Mouse (Mus musculus): Measurements from ENCODE around the gene Olfr51.
A peak's percentile ranks its signal among the peaks of the same experiment; 100 is the strongest.
"Not testable (repeated sequence)": the region's sequence is repeated elsewhere in the genome, so short reads cannot be mapped to it uniquely, and the experiment has no call there.

Gene Olfr51

DNA sequence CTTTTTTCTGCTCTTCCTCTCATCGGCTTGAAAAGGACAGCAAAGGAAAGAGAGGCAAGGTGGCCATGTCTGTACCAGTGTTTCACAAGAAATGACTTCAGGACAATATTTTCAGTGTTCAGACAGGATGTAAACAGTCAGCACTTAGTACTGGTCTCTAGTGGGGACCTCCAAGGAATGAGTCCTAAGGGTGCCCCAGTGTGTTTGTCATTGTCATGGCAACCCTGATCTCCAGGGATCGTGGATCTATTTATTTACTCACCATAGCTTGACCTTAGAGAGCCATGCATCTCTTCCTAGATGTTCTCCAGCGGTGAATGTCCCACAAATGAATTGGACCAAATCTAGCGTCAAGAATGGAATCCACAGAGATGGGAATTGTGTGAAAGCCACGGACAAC is at the start of gene Olfr51:
Gene Olfr51, plus strand, starts transcription at position 301 of the 400 bp plus-strand sequence.
- no peak for DNase-seq

DNA sequence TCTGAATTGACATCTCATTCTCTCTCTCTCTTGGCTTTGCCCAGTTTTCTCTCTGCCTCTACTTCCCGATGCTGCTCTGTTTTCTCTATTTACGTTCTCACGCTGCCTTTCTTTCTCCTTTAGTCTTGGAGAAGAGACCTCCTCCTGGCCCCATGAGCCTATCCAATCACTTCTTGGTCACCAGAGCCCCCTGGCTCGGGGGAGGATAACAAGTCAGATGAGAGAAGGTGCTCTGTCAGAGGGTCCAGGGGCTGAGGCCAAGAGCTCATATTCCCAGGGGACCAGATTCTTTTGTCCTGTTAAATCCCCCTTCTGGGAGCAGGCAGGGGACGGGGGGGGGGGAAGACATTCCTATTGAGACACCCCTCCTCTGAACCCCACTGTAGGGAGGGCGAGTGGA is 49.7 kb upstream of the Olfr51 start, which contains the start of gene Prop1:
Gene Prop1, minus strand, starts transcription at position 101 of the 400 bp plus-strand sequence.
- DNase-seq, result no peak

DNA sequence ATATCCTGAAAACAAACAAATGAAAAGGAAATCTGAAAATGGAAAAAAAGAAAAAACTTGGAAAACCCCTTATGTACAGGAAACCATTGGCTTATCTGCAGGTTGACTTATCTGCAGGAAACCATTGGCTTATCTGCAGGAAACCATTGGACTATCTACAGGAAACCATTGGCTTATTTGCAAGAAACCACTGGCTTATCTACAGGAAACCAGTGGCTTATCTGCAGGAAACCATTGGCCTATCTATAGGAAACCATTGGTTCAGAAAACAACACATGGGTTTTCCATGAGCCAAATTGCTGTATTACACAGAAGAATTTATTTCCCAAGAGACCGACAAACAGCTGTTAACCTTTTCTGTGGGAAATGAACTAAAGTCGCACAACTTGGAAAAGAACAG is 38.5 kb upstream of the Olfr51 start:
- peak; percentile 26 for DNase-seq

DNA sequence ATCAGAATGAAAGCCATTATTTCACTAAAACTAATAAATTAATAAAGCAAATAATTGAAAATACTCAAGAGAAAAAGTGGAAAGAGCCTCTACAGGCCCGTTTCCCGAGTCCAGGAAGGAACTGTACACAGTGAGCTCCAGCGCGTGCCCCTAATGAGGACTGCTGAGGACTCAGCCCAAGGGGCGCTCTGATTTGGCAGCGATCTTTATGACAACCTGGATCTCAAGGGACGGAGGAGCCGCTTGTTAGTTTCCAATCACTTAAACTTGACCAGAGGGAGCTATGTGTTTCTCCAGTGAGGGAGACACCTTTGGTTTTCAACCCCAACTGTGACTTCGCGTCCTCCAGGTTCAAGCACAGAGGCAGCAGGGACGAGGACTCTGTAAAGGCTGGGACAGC is 37.2 kb upstream of the Olfr51 start, which contains the start of gene Olfr1378:
Gene Olfr1378, plus strand, starts transcription at position 301 of the 400 bp plus-strand sequence.
- DNase-seq, result no peak

DNA sequence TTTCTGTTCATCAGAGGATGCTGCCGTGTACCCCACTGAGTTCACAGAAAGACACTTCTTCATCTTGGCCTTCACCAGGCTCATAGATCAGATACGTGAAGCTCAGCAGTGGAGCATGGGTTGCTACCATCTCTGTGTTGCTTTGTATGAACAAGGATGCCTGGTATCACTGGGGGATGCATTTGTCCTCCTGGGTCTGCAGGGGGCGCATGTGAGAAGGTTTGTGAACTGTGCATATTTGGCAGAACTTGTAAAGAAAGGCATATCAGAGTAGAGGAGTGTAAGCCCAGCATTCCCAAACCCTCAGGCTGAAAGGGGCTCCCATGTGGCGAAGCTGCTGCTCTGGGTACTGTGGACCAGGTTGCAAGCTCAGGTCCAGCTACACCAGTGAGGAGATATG is 26.2 kb upstream of the Olfr51 start:
- no peak for DNase-seq

DNA sequence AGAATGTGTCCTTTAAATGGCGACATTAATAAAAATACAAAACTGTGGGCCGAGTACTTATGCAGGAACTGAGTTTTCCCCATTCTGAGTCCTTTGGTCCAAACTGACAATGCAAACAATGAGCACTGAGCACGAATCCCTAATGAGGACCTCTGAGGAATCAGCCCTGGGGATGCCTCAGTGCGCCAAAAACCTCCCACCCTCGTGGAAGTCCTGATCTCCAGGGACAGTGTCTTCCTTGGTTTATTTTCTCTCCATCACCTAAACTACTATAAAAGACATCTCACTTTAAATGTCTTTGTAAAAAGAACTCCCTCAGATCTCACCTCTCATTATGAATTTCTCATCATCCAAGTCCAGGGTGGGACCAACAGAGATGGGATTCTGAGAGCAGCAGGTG is 21.7 kb upstream of the Olfr51 start, which contains the start of gene Olfr1377:
Gene Olfr1377, plus strand, starts transcription at position 301 of the 400 bp plus-strand sequence.
- no peak for DNase-seq

DNA sequence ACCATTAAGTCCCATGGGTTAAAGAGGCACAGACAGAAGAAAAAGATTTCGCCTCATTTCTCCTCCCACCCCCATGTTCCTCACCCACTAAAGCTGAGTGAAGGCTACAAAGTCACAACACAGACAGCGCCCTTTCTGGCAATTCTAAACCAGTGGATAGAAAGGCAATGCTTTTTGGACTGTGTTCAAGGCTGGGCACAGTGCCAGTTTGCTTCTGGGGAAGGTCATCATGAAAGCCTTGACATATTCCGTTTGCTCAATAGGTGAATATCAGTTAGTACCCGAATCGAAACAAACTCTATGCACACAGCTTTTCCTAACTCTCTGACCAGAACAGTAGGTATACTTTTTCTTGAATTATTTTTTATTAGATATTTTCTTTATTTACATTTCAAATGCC is 8.4 kb downstream of the Olfr51 start:
- DNase-seq, result peak; percentile 63

DNA sequence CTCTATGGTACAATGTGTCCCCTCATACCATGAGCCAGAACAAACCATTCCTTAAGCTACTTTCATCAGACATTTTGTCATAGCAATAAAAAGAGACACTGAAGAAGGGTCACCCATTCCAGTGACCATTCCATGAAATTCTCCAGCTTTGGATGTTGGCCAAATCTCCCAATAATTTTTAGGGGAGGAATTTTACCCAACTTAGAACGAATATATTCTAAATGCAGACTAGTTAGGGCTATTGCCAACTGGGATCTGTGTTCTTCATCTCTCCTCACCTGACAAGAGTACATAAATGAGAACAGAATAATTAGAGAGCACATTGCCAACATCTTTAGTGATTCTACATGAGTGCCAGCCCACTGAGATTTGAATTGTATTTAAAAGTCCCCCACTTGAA is 10.5 kb downstream of the Olfr51 start, which contains the start of gene Olfr54:
Gene Olfr54, plus strand, starts transcription at position 301 of the 400 bp plus-strand sequence.
- DNase-seq, result no peak

DNA sequence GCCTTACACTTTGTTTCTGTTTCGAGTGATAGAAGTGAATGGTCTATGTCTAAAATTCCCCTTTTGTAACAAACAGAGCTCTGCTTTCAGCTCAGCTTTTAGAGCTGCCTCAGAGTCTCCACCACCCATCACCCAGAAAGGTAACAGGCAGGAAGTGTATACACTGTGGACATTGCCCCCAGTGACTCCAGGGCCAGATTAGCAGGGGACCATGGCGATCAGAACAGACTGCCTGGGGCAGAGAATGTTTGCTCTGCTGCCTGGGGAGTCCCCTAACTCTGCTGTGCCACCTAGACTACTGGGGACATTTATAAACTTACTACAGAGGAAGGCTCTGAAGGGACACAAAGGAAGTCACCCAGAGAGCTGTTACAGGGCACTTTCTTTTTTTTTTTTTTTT is 12.9 kb downstream of the Olfr51 start:
- no peak for DNase-seq

DNA sequence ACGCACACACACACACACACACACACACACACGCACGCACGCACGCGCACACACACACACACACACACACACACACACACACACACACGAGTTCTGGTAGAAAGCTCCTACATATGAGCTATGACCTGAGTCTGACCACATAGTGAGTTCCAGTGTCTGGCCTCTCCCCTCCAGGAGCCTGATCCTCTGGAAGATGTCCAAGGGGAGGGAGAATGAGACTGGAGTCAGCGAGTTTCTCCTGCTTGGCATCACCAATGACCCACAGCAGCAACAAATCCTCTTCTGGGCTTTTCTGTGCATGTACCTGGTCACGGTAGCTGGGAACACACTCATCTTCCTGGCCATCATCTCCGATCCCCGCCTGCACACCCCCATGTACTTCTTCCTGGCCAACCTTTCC is 23.4 kb downstream of the Olfr51 start:
- DNase-seq, result peak; percentile 45

DNA sequence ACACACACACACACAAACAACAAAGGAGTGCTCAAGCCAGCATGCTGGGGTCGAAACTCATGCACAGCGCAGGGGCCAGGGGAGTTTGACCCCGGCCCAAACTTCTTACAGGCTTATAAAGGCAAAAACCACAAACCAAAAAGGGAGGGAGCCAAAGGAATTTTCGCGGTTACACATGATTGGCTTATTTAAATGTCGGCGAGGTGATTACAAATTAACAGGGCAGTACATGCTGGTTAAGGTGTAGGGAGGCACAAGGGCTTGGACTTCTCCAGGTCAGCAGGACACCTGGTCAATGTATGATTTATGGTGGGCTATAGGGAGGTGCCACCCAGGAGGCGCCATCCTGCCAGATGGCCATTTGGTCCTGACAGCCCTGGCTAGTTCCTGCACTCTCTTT is 26.0 kb downstream of the Olfr51 start:
- peak; percentile 49 for DNase-seq

DNA sequence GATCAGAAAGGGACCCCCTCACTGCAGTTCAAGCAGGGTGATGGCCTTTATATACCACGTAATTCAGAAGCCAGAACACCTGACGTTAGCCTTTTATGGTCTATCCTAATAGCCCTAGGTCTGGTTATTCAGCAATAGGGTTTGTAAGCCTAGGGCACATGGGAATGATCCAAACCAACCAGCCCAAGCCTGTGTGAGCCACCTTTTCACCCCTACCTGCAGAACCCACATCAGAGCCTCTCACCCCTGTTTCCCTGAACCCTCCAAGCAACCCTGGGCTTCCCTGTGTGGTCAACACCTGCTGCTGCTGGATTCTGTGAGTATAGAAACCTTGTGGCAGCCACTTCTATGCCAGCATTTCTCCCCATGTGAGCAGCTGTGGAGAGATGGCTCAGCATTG is 26.8 kb downstream of the Olfr51 start:
- peak; percentile 15 for DNase-seq

DNA sequence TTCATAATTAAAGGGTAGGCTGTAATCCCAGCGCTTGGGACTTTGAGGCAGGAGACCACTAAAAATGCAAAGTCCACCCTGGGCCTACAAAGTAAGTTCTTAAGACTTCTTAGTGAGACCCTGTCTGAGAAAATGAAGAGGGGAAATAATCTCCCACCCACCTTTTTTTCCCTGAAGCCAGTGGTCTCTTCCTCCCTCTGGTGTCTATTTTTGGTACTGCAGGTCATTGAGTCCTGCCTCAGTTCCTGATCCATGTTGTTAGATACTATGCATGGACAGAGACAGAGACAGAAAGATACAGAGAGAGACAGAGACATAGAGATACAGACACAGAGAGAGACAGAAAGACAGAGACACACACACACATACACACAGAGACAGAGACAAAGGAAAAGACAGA is 29.5 kb downstream of the Olfr51 start:
- peak; percentile 41 for DNase-seq

DNA sequence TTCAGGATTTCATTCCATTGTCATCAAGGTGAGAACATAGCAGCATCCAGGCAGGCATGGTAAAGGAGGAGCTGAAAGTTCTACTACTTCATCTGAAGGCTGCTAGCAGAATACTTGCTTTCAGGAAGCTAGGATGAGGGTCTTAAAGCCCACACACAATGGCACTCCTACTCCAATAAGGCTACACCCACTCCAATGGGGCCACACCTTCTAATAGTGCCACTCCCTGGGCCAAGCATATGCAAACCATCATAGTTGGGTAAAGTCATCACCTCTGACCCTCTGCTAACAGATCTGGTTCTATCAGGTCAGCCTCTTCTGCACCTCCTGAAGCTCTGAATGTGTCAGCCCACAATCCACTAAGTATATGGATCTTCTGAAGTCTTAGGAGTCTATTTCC is 30.7 kb downstream of the Olfr51 start:
- not testable (repeated sequence) for DNase-seq

DNA sequence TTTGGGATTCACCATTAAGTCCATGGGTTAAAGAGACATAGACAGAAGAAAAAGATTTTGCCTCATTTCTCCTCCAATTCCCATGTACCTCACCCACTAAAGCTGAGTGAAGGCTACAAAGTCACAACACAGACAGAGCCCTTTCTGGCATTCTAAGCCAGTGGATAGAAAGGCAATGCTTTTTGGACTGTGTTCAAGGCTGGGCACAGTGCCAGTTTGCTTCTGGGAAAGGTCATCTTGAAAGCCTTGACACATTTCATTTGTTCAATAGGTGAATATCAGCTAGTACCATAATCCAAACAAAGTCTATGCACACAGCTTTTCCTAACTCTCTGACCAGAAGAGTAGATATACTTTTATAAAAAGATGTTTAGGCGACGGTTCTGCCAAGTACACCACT is 32.6 kb downstream of the Olfr51 start:
- DNase-seq, result peak; percentile 55

DNA sequence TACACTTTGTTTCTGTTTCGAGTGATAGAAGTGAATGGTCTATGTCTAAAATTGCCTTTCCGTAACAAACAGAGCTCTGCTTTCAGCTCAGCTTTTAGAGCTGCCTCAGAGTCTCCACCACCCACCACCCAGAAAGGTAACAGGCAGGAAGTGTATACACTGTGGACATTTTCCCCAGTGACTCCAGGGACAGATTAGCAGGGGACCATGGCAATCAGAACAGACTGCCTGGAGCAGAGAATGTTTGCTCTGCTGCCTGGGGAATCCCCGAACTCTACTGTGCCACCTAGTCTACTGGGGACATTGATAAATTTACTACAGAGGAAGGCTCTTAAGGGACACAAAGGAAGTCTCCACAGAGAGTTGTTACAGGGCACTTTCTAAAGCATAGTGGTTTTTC is 41.4 kb downstream of the Olfr51 start:
- DNase-seq, result not testable (repeated sequence)

DNA sequence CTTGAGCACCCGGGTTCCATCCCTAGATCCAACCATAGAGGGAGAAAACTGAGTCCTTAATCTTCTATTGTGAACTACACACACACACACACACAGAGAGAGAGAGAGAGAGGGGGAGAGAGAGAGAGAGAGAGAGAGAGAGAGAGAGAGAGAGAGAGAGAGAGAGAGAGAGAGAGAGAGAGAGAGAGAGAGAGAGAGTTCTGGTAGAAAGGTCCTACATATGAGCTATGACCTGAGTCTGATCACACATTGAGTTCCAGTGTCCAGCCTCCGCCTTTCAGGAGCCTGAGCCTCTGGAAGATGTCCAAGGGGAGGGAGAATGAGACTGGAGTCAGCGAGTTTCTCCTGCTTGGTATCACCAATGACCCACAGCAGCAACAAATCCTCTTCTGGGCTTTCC is 44.4 kb downstream of the Olfr51 start, which contains the start of gene Olfr1375:
Gene Olfr1375, plus strand, starts transcription at position 301 of the 400 bp plus-strand sequence.
- DNase-seq, result peak; percentile 14

DNA sequence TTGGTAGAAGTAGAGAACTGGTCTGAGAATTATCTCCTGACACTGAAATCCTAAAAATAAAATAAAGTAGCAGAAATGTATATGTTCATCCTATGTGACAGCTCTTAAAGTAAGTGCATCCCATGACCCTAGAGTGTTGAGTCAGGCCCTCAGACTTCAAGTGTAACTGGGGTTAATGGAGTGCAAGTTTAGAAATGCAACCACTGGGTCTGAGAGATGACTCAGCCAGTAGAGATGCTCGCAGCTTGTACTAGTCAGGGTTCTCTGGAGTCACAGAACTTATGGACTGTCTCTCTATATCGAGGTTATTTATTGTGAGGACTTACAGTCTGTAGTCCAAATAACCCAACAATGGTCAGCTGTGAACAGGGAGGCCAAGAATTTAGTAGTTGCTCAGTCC is 48.3 kb downstream of the Olfr51 start:
- DNase-seq, result no peak

DNA sequence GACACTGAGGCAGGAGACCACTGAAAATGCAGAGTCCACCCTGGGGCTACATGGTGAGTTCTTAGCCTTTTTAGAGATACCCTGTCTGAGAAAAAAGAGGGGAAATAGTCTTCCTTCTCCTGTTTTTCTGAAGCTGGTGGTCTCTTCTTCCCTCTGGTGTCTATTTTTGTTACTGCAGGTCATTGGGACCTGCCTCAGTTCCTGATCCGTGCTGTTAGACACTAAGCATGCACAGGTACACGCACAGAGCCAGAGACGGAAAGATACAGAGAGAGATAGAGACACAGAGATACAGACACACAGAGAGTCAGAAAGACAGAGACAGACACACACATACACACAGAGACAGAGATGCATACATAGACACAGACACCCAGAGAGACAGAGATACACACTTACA is 49.8 kb downstream of the Olfr51 start:
- DNase-seq, result no peak

DNA sequence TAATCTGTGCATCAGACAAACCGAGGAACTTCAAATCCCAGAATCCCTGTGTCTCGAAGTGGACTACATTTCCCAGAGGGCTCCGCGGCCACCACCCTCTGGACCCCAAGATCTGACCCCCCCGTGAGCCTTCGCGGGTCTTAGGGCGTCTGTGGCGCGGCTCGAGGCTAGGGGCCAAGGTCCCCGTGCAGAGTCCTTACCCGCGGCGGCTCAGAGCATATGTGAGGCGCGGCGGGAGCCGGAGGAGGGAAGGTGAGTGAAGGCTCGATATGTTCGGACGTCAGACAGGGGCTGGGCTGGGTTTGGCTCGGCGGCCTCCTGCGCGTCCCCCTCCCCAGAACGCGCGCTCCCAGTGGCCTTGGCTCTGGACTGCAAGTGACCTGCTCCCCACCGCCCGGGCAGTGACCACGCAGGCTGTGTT is 55.8 kb downstream of the Olfr51 start, which contains the start of gene Zfp354a:
Gene Zfp354a, plus strand, starts transcription at position 107 of the 421 bp plus-strand sequence.
- DNase-seq, result peak; percentile 89
